Mouse (Mus musculus) mesoderm, embryonic 11.5 days (tissue): ENCODE measurements around the gene Olfr646.

Source experiments
- DNase-seq: peaks from one replicate; pipeline ENCODE4 v3.0.0-alpha.2; 2012; ENCODE audit warnings: low read depth, low spot score

Gene Olfr646

DNA sequence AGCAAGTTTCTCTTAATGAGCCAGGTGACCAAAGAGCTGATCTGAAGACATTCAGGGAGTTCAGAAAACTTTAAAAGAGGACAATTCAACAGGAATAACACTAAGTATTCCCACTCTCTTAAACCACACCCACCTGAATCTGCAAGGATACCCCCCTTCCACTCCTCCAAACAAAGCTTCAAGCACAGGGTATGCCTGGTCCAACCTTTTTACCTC, at the start of gene Olfr646:
Gene Olfr646 (plus strand): TSS at position 117 of the 216 bp plus-strand sequence.
- DNase-seq: no peak

- DNase-seq: no peak
These were observed 45.5 kb upstream of the Olfr646 start for GRCm38 (mm10) chr7:104059215-104059614.

DNA sequence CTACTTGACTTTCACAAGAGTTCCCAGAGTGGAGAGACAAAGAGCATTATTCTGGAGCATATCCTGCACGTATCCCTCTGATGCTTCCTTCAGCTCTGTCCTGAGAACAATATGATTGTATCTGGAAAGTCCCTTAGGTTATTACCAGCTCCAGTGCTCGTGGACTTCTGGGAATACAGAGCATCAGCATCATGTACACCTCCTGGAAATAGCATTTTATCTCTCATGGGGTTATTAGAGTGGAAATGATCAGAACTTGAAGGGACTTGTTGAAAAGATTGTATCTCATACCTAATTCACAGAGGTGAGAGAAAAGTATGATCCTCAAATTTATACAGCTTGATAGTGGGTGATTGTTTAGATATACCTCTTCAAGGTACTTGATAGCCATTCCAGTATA, 43.3 kb upstream of the Olfr646 start, which contains the start of gene 4930516K23Rik:
Gene 4930516K23Rik (minus strand): TSS at position 101 of the 400 bp plus-strand sequence.
- no peak for DNase-seq

DNA sequence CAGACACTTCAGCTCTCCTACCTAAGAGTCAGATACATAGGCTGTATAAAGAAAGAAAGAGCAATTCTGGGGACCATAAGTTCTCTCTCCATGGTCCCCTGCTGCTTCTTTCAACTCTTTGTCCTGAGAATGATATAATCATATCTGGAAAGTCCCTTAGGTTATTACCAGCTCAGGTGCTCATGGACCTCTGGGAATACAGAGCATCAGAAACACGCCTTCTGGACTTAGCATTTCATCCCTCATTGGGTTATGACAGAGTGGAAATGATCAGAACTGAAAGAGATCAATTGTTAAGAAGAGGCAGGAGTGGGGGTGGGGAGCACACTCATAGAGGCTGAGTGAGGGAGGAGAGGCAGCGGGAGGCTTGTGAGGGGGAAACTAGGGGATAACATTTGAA, 32.9 kb upstream of the Olfr646 start, which contains the start of gene Olfr644:
Gene Olfr644 (minus strand): TSS at position 101 of the 400 bp plus-strand sequence.
- DNase-seq: no peak

GRCm38 (mm10) chr7:104085365-104085764, 19.3 kb upstream of the Olfr646 start, which contains the start of gene Olfr645:
Gene Olfr645 (minus strand): TSS chr7:104085465.
- no peak for DNase-seq

- peak; percentile 51 for DNase-seq
These were observed 538 bp upstream of the Olfr646 start for GRCm38 (mm10) chr7:104103913-104104756.

- DNase-seq: no peak
These were observed 25.1 kb downstream of the Olfr646 start, which contains the start of gene Ubqln5 for GRCm38 (mm10) chr7:104129726-104130125. Gene Ubqln5 (minus strand): TSS chr7:104129826.

DNA sequence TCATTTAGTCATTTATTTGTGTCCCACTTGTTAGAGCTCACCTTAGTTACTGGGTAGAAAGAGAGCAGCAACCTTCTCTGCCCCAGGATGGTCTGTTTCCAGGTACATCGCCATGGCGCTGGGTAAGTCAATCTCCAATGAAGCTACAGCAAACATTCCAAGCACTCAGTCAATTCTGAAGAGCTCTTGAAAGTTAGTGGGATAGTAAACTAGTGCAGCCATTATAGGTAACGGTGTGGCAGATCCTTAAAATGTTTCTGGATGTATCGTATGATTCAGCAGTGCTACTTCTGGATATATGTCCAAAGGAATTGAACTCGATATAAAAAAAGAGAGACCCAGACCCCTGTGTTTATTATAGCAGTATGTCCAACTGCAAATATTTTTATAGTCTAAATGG, 32.6 kb downstream of the Olfr646 start, which contains the start of gene Olfr643:
Gene Olfr643 (minus strand): TSS at position 101 of the 400 bp plus-strand sequence.
- DNase-seq: no peak

GRCm38 (mm10) chr7:104143179-104143578, 38.5 kb downstream of the Olfr646 start, which contains the start of gene Ubqln3:
Gene Ubqln3 (minus strand): TSS chr7:104143279.
- no peak for DNase-seq

- no peak for DNase-seq
These were observed 45.8 kb downstream of the Olfr646 start, which contains the start of gene Ubqlnl for GRCm38 (mm10) chr7:104150456-104150855. Gene Ubqlnl (minus strand): TSS chr7:104150556.
